Mouse (Mus musculus): ENCODE data around the gene Olfml1.

- TF ChIP-seq CTCF (IDR thresholded peaks at IDR 0.05; ENCODE audit: extremely low read depth, insufficient read depth, insufficient read length, insufficient replicate concordance): no peak
- TF ChIP-seq POLR2A (IDR thresholded peaks at IDR 0.05; ENCODE audit: low read depth, low read length): no peak
These were observed 6.6 kb upstream of the Olfml1 start for GRCm38 (mm10) chr7:107560675-107561074.
